Mouse (Mus musculus) adrenal gland, postnatal 36 days (tissue): ENCODE data around the gene Prap1. TPM values are rescaled to one million over a fixed set of nuclear protein-coding genes. Genes with fewer than 3 reads are reported as not detected.
A peak's percentile ranks its signal among the peaks of the same experiment; 100 is the strongest.
"Not testable (repeated sequence)": the region's sequence is repeated elsewhere in the genome, so short reads cannot be mapped to it uniquely, and the experiment has no call there.

Source experiments
- DNase-seq, 2 experiments: peaks; one replicate each; pipeline ENCODE4 v3.0.0; 2021; ENCODE audit warnings: mixed read lengths in 1 of 2
- total RNA-seq, 2 experiments: library from RNA; stranded (reverse); gene quantifications; 2 replicates each; pipeline ENCODE4 v1.2.3; 2021

Prap1 gene
- total RNA-seq, 2 experiments from 2014 or later: not detected

- peak; percentile 18 to 48 for DNase-seq
These were observed 10.9 kb upstream of the Prap1 start, which contains the start of gene Caly for GRCm38 (mm10) chr7:140082242-140082678. Gene Caly, minus strand, starts transcription at chr7:140082548.

GRCm38 (mm10) chr7:140090601-140091000 is 2.6 kb upstream of the Prap1 start:
- DNase-seq: no peak

- DNase-seq: no peak
These were observed 1.8 kb downstream of the Prap1 start for GRCm38 (mm10) chr7:140094954-140095353.

GRCm38 (mm10) chr7:140095556-140095955 is 2.4 kb downstream of the Prap1 start:
- DNase-seq: no peak

GRCm38 (mm10) chr7:140096055-140096454 is 2.9 kb downstream of the Prap1 start:
- no peak for DNase-seq

GRCm38 (mm10) chr7:140098466-140098865 is 5.3 kb downstream of the Prap1 start:
- DNase-seq: no peak

GRCm38 (mm10) chr7:140101498-140101897 is 8.3 kb downstream of the Prap1 start:
- DNase-seq: no peak

GRCm38 (mm10) chr7:140101993-140102860 is 9.0 kb downstream of the Prap1 start, which contains the start of gene Fuom:
Gene Fuom, minus strand, starts transcription at chr7:140102441.
- peak; percentile 96 for DNase-seq

- DNase-seq: peak; percentile 37 to 53
These were observed 10.8 kb downstream of the Prap1 start for GRCm38 (mm10) chr7:140104009-140104408.

- DNase-seq: no peak
These were observed 18.7 kb downstream of the Prap1 start for GRCm38 (mm10) chr7:140111943-140112342.

- DNase-seq: peak; percentile 69 to 76
These were observed 22.6 kb downstream of the Prap1 start, which contains the start of gene Paox for GRCm38 (mm10) chr7:140115583-140116328. Gene Paox, plus strand, starts transcription at chr7:140115799.

- DNase-seq: peak; percentile 95 to 96
These were observed 23.3 kb downstream of the Prap1 start, which contains the start of gene Echs1 for GRCm38 (mm10) chr7:140116329-140117054. Gene Echs1, minus strand, starts transcription at chr7:140116476.

- no peak for DNase-seq
These were observed 27.3 kb downstream of the Prap1 start for GRCm38 (mm10) chr7:140120484-140120883.

- DNase-seq: no peak
These were observed 28.2 kb downstream of the Prap1 start for GRCm38 (mm10) chr7:140121338-140121910.

GRCm38 (mm10) chr7:140122765-140123164 is 29.6 kb downstream of the Prap1 start:
- no peak for DNase-seq

GRCm38 (mm10) chr7:140124382-140124781 is 31.2 kb downstream of the Prap1 start:
- DNase-seq: no peak

GRCm38 (mm10) chr7:140125278-140126021 is 32.3 kb downstream of the Prap1 start:
- peak; percentile 95 to 98 for DNase-seq

GRCm38 (mm10) chr7:140126022-140126350 is 32.8 kb downstream of the Prap1 start:
- no peak for DNase-seq

GRCm38 (mm10) chr7:140126934-140127333 is 33.7 kb downstream of the Prap1 start:
- DNase-seq: no peak

- DNase-seq: no peak
These were observed 34.7 kb downstream of the Prap1 start for GRCm38 (mm10) chr7:140127911-140128310.

- DNase-seq: not testable (repeated sequence)
These were observed 39.0 kb downstream of the Prap1 start for GRCm38 (mm10) chr7:140132184-140132583.
